Mouse (Mus musculus) megakaryocyte, embryonic 14.5 days (primary cell): Measurements from ENCODE around the gene Aoah.

ENCODE experiments used
- FLI1 ChIP-seq: IDR thresholded peaks from 2 replicates; pipeline ENCODE4 v1.6.1; 2012; ENCODE audit warnings: low read length, inconsistent platforms, mixed read lengths
- GATA1 ChIP-seq: IDR thresholded peaks from 3 replicates; pipeline ENCODE4 v1.6.1; 2012; ENCODE audit warnings: mixed read lengths, low read length, inconsistent platforms, borderline replicate concordance

GRCm38 (mm10) chr13:21040589-21041199, 246.8 kb downstream of the Aoah start:
- TF ChIP-seq GATA1: no peak
- no peak for TF ChIP-seq FLI1
